Mouse (Mus musculus) hematopoietic stem cell, adult 5-6 weeks (primary cell): ENCODE measurements around the gene Atp5j. TPM values are rescaled to one million over a fixed set of nuclear protein-coding genes. Genes with fewer than 3 reads are reported as not detected.

Experiments used
- ATAC-seq, 2 experiments: fragments of 125-278 bp in 1 of 2; replicated peaks in 1 of 2; 2 replicates each; pipeline ENCODE4 v1.8.0; 2016 to 2017; ENCODE audit warnings: inconsistent platforms in 2 of 2, mild to moderate bottlenecking in 2 of 2, moderate number of reproducible peaks in 2 of 2, low read depth in 1 of 2, moderate TSS enrichment in 1 of 2; ENCODE audit not compliant: low FRiP score in 2 of 2, poor library complexity in 2 of 2, severe bottlenecking in 2 of 2, insufficient read depth in 1 of 2, low TSS enrichment in 1 of 2
- total RNA-seq: library from RNA; stranded (forward); fragments of 172-1452, 232-1000 nt; gene quantifications from 2 replicates; pipeline ENCODE4 v1.2.3, GENCODE M21; 2017

Gene Atp5j
- total RNA-seq, 1 experiment from 2014 or later: 344 TPM

DNA sequence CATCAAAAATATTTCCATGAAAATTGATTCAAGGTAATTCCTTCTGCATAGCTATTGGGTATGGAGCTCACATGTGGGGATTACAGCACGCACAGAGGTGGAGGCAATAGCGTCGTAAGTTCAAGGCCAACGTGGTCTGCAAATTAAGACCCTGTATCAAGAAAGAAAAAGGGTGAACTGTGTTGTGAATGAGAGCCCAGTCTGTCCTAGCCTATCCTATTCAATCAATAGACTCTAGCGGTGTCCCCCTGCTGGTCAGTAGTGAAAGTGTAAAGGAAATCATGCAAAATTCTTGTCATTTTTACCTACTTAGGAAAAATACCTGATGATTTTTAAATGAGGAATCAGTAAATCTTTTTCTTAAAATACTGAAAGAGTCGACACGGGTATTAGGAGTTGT is 18.0 kb downstream of the Atp5j start:
- 0 out of 4 replicates have a peak, but pooled peaks have one; percentile 40 to 54 for ATAC-seq

GRCm38 (mm10) chr16:84814511-84814910 is 20.9 kb downstream of the Atp5j start:
- peak; percentile 87 for ATAC-seq

- 0 out of 4 replicates have a peak, but pooled peaks of 1 of the 2 experiments have one; percentile 12 for ATAC-seq
Measured at GRCm38 (mm10) chr16:84813852-84814251, 21.6 kb downstream of the Atp5j start.

GRCm38 (mm10) chr16:84810254-84810653 is 25.2 kb downstream of the Atp5j start:
- ATAC-seq: no peak

- no peak for ATAC-seq
Measured at GRCm38 (mm10) chr16:84807874-84808273, 27.6 kb downstream of the Atp5j start.

- ATAC-seq: no peak
Measured at GRCm38 (mm10) chr16:84806175-84806574, 29.2 kb downstream of the Atp5j start.

DNA sequence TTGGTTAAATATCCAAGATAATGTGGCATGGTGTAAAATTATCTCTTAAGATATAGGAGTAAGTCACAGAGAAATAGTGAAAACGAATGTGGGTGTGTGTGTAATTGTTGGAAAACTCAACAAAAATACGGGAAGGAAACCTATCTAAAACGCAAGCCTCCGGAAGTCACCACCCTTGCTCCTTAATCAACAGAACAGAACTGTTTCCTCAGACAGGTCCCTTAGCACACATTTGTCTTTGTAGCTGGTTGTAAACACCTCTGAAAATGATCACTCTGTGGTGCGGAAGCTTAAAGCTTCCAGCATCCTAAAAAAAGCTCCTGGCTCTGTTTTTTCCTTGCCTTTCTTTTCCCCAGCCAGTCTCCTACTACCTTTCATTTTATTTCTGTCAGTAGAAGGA is 30.6 kb downstream of the Atp5j start:
- no peak for ATAC-seq

GRCm38 (mm10) chr16:84802217-84802616 is 33.2 kb downstream of the Atp5j start:
- peak; percentile 80 to 84 for ATAC-seq

DNA sequence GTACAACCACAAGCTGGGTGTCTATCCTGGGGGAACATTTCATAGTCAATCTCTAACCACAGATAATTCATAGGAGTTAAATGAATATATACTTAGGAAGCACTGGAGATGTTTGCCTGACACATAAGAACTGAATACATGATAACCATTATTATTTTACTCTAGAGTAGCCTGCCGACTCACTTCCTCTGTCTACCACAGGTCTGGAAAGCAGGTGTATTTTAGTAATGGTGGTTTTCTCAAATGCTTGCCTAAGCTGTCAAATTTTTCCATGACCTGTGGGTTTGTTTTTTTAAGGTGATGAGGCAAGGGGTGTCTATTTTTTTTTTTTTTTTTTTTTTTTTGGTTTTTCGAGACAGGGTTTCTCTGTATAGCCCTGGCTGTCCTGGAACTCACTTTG is 35.4 kb downstream of the Atp5j start:
- 0 out of 4 replicates have a peak, but pooled peaks have one; percentile 8 to 41 for ATAC-seq

GRCm38 (mm10) chr16:84796678-84797077 is 38.7 kb downstream of the Atp5j start:
- ATAC-seq: no peak

DNA sequence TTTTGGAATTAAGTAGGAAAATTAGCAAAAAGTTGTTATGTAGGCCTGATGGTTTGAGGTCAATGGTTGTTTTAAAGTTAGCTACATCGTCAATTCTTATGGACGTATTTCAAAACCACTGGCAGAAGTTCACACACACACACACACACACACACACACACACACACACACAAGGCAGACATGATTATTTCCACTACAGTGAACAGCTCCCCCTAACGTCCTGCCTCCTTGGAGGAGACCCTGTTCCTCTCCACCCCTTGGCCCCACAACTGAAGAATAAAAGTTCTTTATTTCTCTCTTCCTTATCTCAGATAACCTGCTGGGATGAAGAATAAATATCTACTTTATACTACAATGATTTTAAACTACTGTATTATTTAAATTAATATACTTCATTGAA is 40.1 kb downstream of the Atp5j start:
- ATAC-seq: no peak

GRCm38 (mm10) chr16:84793401-84793800 is 42.0 kb downstream of the Atp5j start:
- no peak for ATAC-seq

GRCm38 (mm10) chr16:84790595-84791165 is 44.7 kb downstream of the Atp5j start:
- no peak for ATAC-seq

- no peak for ATAC-seq
Measured at GRCm38 (mm10) chr16:84784966-84785365, 50.5 kb downstream of the Atp5j start.

- peak in 1 of 2 experiments; percentile 58; a peak in 3 of 4 replicates for ATAC-seq
Measured at GRCm38 (mm10) chr16:84783279-84783678, 52.1 kb downstream of the Atp5j start.

- ATAC-seq: no peak
Measured at GRCm38 (mm10) chr16:84779718-84780117, 55.7 kb downstream of the Atp5j start.

- ATAC-seq: no peak
Measured at GRCm38 (mm10) chr16:84778861-84779630, 56.4 kb downstream of the Atp5j start.

- ATAC-seq: no peak
Measured at GRCm38 (mm10) chr16:84778431-84778830, 57.0 kb downstream of the Atp5j start.
